Mouse (Mus musculus): Measurements from ENCODE around the gene Slc3a2. TPM values are rescaled to one million over a fixed set of nuclear protein-coding genes. Genes with fewer than 3 reads are reported as not detected.

Gene Slc3a2
- 230 to 247 TPM (median 235 TPM) in 4 replicates for total RNA-seq (2023)

DNA sequence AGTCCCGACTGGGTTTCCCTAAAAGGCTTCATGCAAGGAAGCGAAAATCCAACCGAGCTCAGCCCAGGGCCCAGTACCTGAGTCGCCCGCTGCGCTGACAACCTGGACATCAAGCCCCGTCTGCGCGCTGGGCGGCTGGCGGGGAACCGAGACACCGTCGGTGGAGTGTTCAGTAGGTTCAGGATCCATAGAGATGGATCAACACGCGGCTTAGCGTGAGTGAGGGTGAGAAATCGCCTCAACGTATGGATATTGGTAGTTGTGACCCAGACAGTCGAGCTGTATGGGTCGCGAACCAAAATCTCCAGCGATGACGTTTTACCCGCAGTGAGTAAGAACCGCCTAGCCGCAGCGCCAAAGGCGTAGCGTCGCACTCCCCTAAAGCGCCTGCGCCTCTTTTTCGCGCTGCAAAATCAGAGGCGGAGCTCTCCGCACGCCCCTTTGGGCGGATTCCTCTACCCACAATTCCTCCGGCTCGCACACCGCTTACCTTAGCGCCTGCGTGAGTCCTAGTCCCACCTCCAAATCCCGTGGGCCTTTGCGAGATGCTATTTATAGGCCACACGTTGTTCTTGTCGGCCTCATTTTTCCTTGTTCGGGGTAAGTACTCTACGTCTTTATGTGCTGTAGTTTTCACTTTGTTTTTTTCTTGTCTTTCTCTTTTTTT lies at the start of gene Slc3a2:
Slc3a2 (minus strand) TSS at position 463 of the 667 bp plus-strand sequence.

DNA sequence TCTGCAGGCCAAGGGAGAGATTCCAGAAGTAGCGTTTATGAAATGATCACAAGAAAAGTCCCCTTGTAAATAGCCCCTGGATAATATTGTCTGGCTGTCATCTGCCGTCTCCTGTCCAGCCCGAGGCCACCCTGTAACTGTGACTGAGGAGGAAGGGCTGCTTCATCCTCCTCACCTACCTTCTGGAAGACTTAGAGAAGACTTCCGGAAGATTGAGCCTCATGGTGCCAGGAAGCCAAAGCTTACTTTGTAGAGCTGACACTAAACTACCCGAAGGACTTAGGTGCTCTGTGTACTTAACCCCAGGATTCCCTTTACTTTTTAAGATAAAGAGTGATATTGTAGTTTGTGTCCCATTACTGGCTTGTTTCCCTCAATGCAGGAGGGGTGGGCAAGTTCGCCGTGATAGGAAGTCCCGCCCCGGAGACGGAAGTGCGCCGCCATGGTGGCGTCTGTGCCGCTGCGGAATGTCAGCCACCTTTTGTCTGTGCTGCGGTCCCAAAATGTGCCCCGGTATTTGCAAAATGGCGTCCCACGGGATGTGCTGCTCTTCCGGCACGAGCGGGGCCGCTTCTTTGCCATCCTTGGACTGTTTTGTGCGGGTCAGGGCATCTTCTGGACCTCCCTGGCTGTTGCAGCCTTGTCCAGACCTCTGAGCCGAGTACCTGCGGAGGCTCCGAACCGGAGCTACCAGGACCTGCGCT lies 47.5 kb upstream of the Slc3a2 start, which contains the start of gene Tmem223:
Tmem223 (plus strand) TSS at position 430 of the 704 bp plus-strand sequence.

GRCm38 (mm10) chr19:8756635-8757387 lies 33.6 kb upstream of the Slc3a2 start, which contains the start of gene Nxf1:
Gene Nxf1, plus strand, starts transcription at chr19:8757073.

GRCm38 (mm10) chr19:8741243-8741869 lies 18.2 kb upstream of the Slc3a2 start, which contains the start of gene Stx5a:
Gene Stx5a, plus strand, starts transcription at chr19:8741413.

DNA sequence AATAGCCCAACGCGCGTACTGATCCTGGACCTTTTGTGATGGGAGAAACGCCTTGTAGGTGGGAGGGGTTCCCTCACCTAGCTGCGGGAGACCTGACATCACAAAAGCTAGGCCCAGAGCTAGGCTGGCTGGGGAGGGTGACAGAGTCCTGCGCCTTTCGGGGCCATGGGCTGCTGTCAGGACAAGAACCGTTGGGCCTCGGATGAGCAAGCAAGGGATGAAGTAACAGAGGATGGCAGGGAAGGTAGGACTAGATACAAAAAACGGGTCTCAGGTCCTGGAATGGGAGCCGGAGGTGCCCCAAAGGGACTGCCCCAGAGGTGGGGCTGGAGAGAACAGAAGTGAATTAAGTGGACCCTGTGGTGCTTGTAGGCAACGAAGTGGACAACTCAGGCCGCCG lies 17.4 kb upstream of the Slc3a2 start, which contains the start of gene 1700092M07Rik:
1700092M07Rik (plus strand) TSS at position 116 of the 400 bp plus-strand sequence.

DNA sequence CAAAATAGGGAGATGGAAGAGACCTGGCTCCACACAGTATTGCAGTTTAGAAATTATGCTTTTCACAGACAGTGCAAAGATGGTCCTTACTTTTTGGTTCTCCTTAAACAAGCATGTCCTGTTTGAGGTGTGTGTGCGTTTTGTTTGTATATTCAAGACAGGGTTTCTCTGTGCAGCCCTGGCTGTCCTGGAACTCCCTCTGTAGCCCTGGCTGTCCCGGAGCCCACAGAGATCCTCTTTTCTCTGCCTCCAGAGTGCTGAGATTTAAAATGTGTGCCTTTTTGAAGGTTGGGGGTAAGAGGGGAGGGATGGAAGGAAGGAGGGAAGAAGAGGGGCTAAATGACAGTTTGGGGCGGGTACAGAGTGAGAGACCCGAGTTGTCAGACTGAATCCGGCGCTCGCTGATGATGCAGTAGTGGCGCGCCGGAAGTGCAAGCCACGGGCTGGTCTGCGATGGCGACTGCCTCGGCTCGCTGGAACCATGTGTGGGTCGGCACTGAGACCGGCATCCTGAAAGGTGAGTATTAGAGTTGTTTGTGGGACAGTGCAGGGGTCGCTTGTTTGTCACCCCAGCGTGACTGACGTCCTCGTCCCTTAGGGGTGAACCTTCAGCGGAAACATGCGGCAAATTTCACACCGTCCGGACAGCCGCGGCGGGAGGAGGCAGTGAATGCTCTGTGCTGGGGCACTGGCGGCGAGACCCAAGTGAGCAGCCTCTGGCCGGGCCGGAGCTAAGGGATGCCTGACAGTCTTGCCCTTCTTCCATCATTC lies 12.4 kb upstream of the Slc3a2 start, which contains the start of gene Wdr74:
Wdr74 (plus strand) TSS at position 439 of the 771 bp plus-strand sequence.

GRCm38 (mm10) chr19:8663360-8663839 lies 59.8 kb downstream of the Slc3a2 start, which contains the start of gene Chrm1:
Gene Chrm1, plus strand, starts transcription at chr19:8663789.

Other genes starting within 250 kb of the Slc3a2 start
- gene Slc22a8, start 132.1 kb downstream of the Slc3a2 start, total RNA-seq (2023): not detected in 4 replicates
- not detected in 4 replicates for gene Slc22a6, start 105.3 kb downstream of the Slc3a2 start, total RNA-seq (2023)
- gene Chrm1, start 59.6 kb downstream of the Slc3a2 start, total RNA-seq (2023): not detected in 4 replicates
- 62.8 to 83.7 TPM (median 79.5 TPM) in 4 replicates for gene Wdr74, start 12.5 kb upstream of the Slc3a2 start, total RNA-seq (2023)
- gene 1700092M07Rik, start 17.3 kb upstream of the Slc3a2 start, total RNA-seq (2023): 3.0 to 7.4 TPM (median 4.7 TPM) in 4 replicates
- 237 to 245 TPM (median 241 TPM) in 4 replicates for gene Stx5a, start 18.0 kb upstream of the Slc3a2 start, total RNA-seq (2023)
- 377 to 393 TPM (median 389 TPM) in 4 replicates for gene Nxf1, start 33.7 kb upstream of the Slc3a2 start, total RNA-seq (2023)
- gene Tmem223, start 47.6 kb upstream of the Slc3a2 start, total RNA-seq (2023): 26.2 to 31.3 TPM (median 28.9 TPM) in 4 replicates
- 63.6 to 73.3 TPM (median 71.5 TPM) in 4 replicates for gene Tmem179b, start 51.1 kb upstream of the Slc3a2 start, total RNA-seq (2023)
- gene Taf6l, start 63.0 kb upstream of the Slc3a2 start, total RNA-seq (2023): 20.5 to 27.0 TPM (median 24.5 TPM) in 4 replicates
- 58.1 to 65.7 TPM (median 60.7 TPM) in 4 replicates for gene Polr2g, start 75.2 kb upstream of the Slc3a2 start, total RNA-seq (2023)
- gene Zbtb3, start 79.2 kb upstream of the Slc3a2 start, total RNA-seq (2023): 1.3 to 2.0 TPM (median 1.6 TPM) in 4 replicates
- gene Ttc9c, start 96.0 kb upstream of the Slc3a2 start, total RNA-seq (2023): 28.9 to 33.7 TPM (median 30.1 TPM) in 4 replicates
- gene Hnrnpul2, start 96.6 kb upstream of the Slc3a2 start, total RNA-seq (2023): 104 to 114 TPM (median 109 TPM) in 4 replicates
- 6.4 to 30.3 TPM (median 16.5 TPM) in 4 replicates for gene AC129217.1, start 106.4 kb upstream of the Slc3a2 start, total RNA-seq (2023)
- 45.4 to 52.9 TPM (median 48.9 TPM) in 4 replicates for gene Bscl2, start 114.1 kb upstream of the Slc3a2 start, total RNA-seq (2023)
- not detected in 4 replicates for gene Gng3, start 115.8 kb upstream of the Slc3a2 start, total RNA-seq (2023)
- 0.32 to 0.75 TPM (median 0.51 TPM) in 4 replicates for gene Lrrn4cl, start 127.4 kb upstream of the Slc3a2 start, total RNA-seq (2023)
- 133 to 143 TPM (median 140 TPM) in 4 replicates for gene Ubxn1, start 148.1 kb upstream of the Slc3a2 start, total RNA-seq (2023)
- gene Uqcc3, start 157.6 kb upstream of the Slc3a2 start, total RNA-seq (2023): 20.6 to 24.9 TPM (median 22.3 TPM) in 4 replicates
- gene Lbhd1, start 160.4 kb upstream of the Slc3a2 start, total RNA-seq (2023): 5.1 to 16.0 TPM (median 14.2 TPM) in 4 replicates
- gene Gm49403, start 160.6 kb upstream of the Slc3a2 start, total RNA-seq (2023): not detected in 4 replicates
- gene 1810009A15Rik, start 165.5 kb upstream of the Slc3a2 start, total RNA-seq (2023): 32.7 to 40.6 TPM (median 37.3 TPM) in 4 replicates
- 4.7 to 5.0 TPM in 2 of 4 replicates, not detected in the others for gene Gm49416, start 165.6 kb upstream of the Slc3a2 start, total RNA-seq (2023)
- 17.6 to 20.4 TPM (median 19.8 TPM) in 4 replicates for gene Ints5, start 169.6 kb upstream of the Slc3a2 start, total RNA-seq (2023)
- 148 to 156 TPM (median 152 TPM) in 4 replicates for gene Ganab, start 174.7 kb upstream of the Slc3a2 start, total RNA-seq (2023)
- 62.7 to 65.2 TPM (median 64.4 TPM) in 4 replicates for gene B3gat3, start 197.0 kb upstream of the Slc3a2 start, total RNA-seq (2023)
- 4.1 to 5.4 TPM (median 5.0 TPM) in 4 replicates for gene Rom1, start 206.0 kb upstream of the Slc3a2 start, total RNA-seq (2023)
- 90.1 to 96.3 TPM (median 93.0 TPM) in 4 replicates for gene Eml3, start 206.2 kb upstream of the Slc3a2 start, total RNA-seq (2023)
- gene Mta2, start 218.5 kb upstream of the Slc3a2 start, total RNA-seq (2023): 193 to 211 TPM (median 196 TPM) in 4 replicates
- 44.1 to 51.1 TPM (median 47.8 TPM) in 4 replicates for gene Tut1, start 230.5 kb upstream of the Slc3a2 start, total RNA-seq (2023)
- 481 to 522 TPM (median 501 TPM) in 4 replicates for gene Eef1g, start 243.7 kb upstream of the Slc3a2 start, total RNA-seq (2023)

Measured in B cell, adult 62 days (primary cell).